ENCODE assay signal across 11 mouse cellular contexts in the genomic region with DNA sequence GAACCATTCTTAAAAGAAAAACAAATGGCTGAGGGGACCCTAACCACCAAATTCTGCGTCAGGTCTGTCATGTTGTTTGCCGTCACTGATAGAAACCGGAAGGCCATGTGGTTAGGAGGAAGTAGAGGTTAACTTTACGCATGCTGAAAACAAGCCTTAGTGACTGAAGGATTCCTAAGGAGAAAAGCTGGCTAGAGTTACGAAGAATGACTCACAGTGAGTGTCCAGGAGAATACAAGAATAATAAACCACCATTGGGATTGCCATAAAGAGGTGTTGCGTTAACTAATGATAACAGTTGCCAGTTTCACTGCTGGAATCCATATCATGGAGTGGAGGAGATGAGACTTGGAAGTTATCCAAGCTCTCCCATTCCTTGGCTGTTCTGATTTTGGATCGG. TPM values are rescaled to one million over a fixed set of nuclear protein-coding genes. Genes with fewer than 3 reads are reported as not detected.
DNase-seq lines count a peak whose midpoint lies in the region; ATAC-seq and TF ChIP-seq lines count a peak whose summit lies in the region.
"Had no signal": no experiment of that assay in that cellular context is flagged by ENCODE, and none has a peak within 500 bp of the region (broad histone marks: within the 10 kb centered on the region; RNA-seq: fewer than 3 reads in every experiment).

No protein-coding gene starts in this region.

- H3K4me2 ChIP-seq in forebrain, embryonic 14.5 days (ENCODE audit: low read length): no peak overlapping the region
- no peak overlapping the region for H3K4me2 ChIP-seq in forebrain, embryonic 12.5 days
- H3K4me2 ChIP-seq in lung, embryonic 14.5 days: peak overlapping the region; percentile 29; the same call in 1 of the 2 replicates
- H3K4me2 ChIP-seq: forebrain, embryonic 13.5 days had no signal

- ATAC-seq in forebrain, embryonic 14.5 days: no peak
- ATAC-seq in forebrain, embryonic 12.5 days (ENCODE audit: low FRiP score): no peak
- peak; percentile 83 for ATAC-seq in lung, embryonic 14.5 days (ENCODE audit: insufficient read depth)
- peak; percentile 25 to 58; a peak in 2 of 4 replicates for ATAC-seq in hematopoietic stem cell, adult 5-6 weeks (replicated peaks in 1 of 2; ENCODE audit: insufficient read depth in 1 of 2, low FRiP score in 2 of 2, low TSS enrichment in 1 of 2, low read depth in 1 of 2, poor library complexity in 2 of 2, severe bottlenecking in 2 of 2)
- ATAC-seq: forebrain, embryonic 13.5 days had no signal

- H3K27me3 ChIP-seq in forebrain, embryonic 14.5 days (replicated peaks; ENCODE audit: control insufficient read depth, insufficient read depth, low read length): no peaks in the 10 kb centered on the region
- H3K27me3 ChIP-seq in forebrain, embryonic 12.5 days: no peaks in the 10 kb centered on the region
- no peaks in the 10 kb centered on the region for H3K27me3 ChIP-seq in lung, embryonic 14.5 days (ENCODE audit: insufficient read depth, low read length)
- no peaks in the 10 kb centered on the region for H3K27me3 ChIP-seq in small intestine, adult 2 months (ENCODE audit: control insufficient read depth, insufficient read depth, low read length)
- H3K27me3 ChIP-seq: forebrain, embryonic 13.5 days had no signal

- no peak overlapping the region for H3K4me3 ChIP-seq in forebrain, embryonic 14.5 days (ENCODE audit: low read depth, low read length)
- no peak overlapping the region for H3K4me3 ChIP-seq in forebrain, embryonic 12.5 days (replicated peaks)
- no peak overlapping the region for H3K4me3 ChIP-seq in lung, embryonic 14.5 days (ENCODE audit: low read depth, low read length)
- no peak overlapping the region for H3K4me3 ChIP-seq in small intestine, adult 2 months (ENCODE audit: low read depth, low read length)
- H3K4me3 ChIP-seq: forebrain, embryonic 13.5 days had no signal

- DNase-seq in forebrain, embryonic 14.5 days (ENCODE audit: low spot score): peak; percentile 30
- peak; percentile 90 for DNase-seq in lung, embryonic 14.5 days
- DNase-seq in lung, postnatal 4 days: no peak
- no peak for DNase-seq in thymus, postnatal 0 days (ENCODE audit: low spot score)
- DNase-seq in ovary, postnatal 14 days (ENCODE audit: low spot score): no peak
- DNase-seq: cerebellum, adult 9-10 months; spleen, adult 18-20 months had no signal

- no peaks in the 10 kb centered on the region for H3K36me3 ChIP-seq in forebrain, embryonic 14.5 days (ENCODE audit: control insufficient read depth, insufficient read depth, low read length)
- H3K36me3 ChIP-seq in forebrain, embryonic 12.5 days (replicated peaks): no peaks in the 10 kb centered on the region
- H3K36me3 ChIP-seq in lung, embryonic 14.5 days (ENCODE audit: insufficient read depth): no peaks in the 10 kb centered on the region
- peaks cover 21% of the 10 kb centered on the region for H3K36me3 ChIP-seq in small intestine, adult 2 months (ENCODE audit: control insufficient read depth, insufficient read depth, low read length)

- 0 out of 2 replicates have a peak, but pooled peaks cover 2% of the 10 kb centered on the region for H3K4me1 ChIP-seq in forebrain, embryonic 14.5 days (ENCODE audit: control insufficient read depth, insufficient read depth, low read length)
- H3K4me1 ChIP-seq in forebrain, embryonic 12.5 days: no peaks in the 10 kb centered on the region
- peaks cover 18% of the 10 kb centered on the region for H3K4me1 ChIP-seq in lung, embryonic 14.5 days (ENCODE audit: insufficient read depth)
- peaks cover 12% of the 10 kb centered on the region for H3K4me1 ChIP-seq in small intestine, adult 2 months (ENCODE audit: control insufficient read depth, insufficient read depth, insufficient read length, low read length)
- H3K4me1 ChIP-seq: forebrain, embryonic 13.5 days had no signal

- no peak for TF ChIP-seq POLR2A in small intestine, adult 2 months (IDR thresholded peaks at IDR 0.05; ENCODE audit: low read depth, low read length)

- 86% methylated on average over 7 of the region's 7 CpGs for WGBS in forebrain, embryonic 14.5 days
- WGBS in forebrain, embryonic 12.5 days: 83% methylated on average over 7 of the region's 7 CpGs
- WGBS in lung, embryonic 14.5 days: 25% methylated on average over 7 of the region's 7 CpGs
- WGBS in small intestine, adult 2 months: 29% methylated on average over 7 of the region's 7 CpGs

- no peak overlapping the region for H3K9ac ChIP-seq in forebrain, embryonic 14.5 days (ENCODE audit: low read length)
- H3K9ac ChIP-seq in forebrain, embryonic 12.5 days: no peak overlapping the region
- H3K9ac ChIP-seq in lung, embryonic 14.5 days: no peak overlapping the region
- H3K9ac ChIP-seq: forebrain, embryonic 13.5 days had no signal

- H3K27ac ChIP-seq in forebrain, embryonic 14.5 days (ENCODE audit: low read depth, low read length): no peak overlapping the region
- no peak overlapping the region for H3K27ac ChIP-seq in forebrain, embryonic 12.5 days
- peak overlapping the region; percentile 83 for H3K27ac ChIP-seq in lung, embryonic 14.5 days (ENCODE audit: low read depth)
- H3K27ac ChIP-seq in small intestine, adult 2 months (ENCODE audit: insufficient read depth, low read depth, low read length): peak overlapping the region; percentile 51
- H3K27ac ChIP-seq: forebrain, embryonic 13.5 days had no signal

- no peak for TF ChIP-seq CTCF in lung, embryonic 14.5 days (IDR thresholded peaks at IDR 0.05; ENCODE audit: low read depth)
- TF ChIP-seq CTCF in small intestine, adult 2 months (IDR thresholded peaks at IDR 0.05; ENCODE audit: extremely low read depth, insufficient read length, insufficient replicate concordance, low read depth, low read length): no peak

- no peaks in the 10 kb centered on the region for H3K9me3 ChIP-seq in forebrain, embryonic 14.5 days (replicated peaks; ENCODE audit: control insufficient read depth, low read length)
- H3K9me3 ChIP-seq in forebrain, embryonic 12.5 days: no peaks in the 10 kb centered on the region
- no peaks in the 10 kb centered on the region for H3K9me3 ChIP-seq in lung, embryonic 14.5 days (ENCODE audit: low read depth, low read length)
- H3K9me3 ChIP-seq: forebrain, embryonic 13.5 days had no signal

RNA-seq across cellular contexts. Expression of a gene that starts 51.0 kb away (rescaled TPM):
- polyA plus RNA-seq in forebrain, embryonic 14.5 days (2014; fragmentation: Nextera tagmentation; extraction: Ambion mirVana): 17.6 and 19.9 TPM in 2 replicates
- 38.1 and 40.7 TPM in 2 replicates for polyA plus RNA-seq in forebrain, embryonic 12.5 days (2016; fragmentation: Nextera tagmentation; extraction: Ambion mirVana)
- 20.1 and 21.0 TPM in 2 replicates for polyA plus RNA-seq in lung, embryonic 14.5 days (2014; fragmentation: Nextera tagmentation; extraction: Ambion mirVana)
- total RNA-seq in hematopoietic stem cell, adult 5-6 weeks (2017): 32.3 and 54.1 TPM in 2 replicates
- 1.4 and 2.6 TPM in 2 replicates for polyA plus RNA-seq in small intestine, adult 2 months (2012; rRNA removed)
- 24.8 and 26.5 TPM in 2 replicates for polyA plus RNA-seq in thymus, postnatal 0 days (2015; fragmentation: Nextera tagmentation; extraction: Ambion mirVana)

Comparison
In these comparisons a context has a peak if more than half of its experiments do, and no peak if none do; other contexts are left out.
1. DNase-seq: peak in forebrain, embryonic 14.5 days (single experiment) and lung, embryonic 14.5 days (single experiment); none in lung, postnatal 4 days (0 of 2), thymus, postnatal 0 days (single experiment) and ovary, postnatal 14 days (single experiment).
2. ATAC-seq: peak in lung, embryonic 14.5 days (single experiment) and hematopoietic stem cell, adult 5-6 weeks (2 of 2); none in forebrain, embryonic 14.5 days (single experiment) and forebrain, embryonic 12.5 days (single experiment).
3. H3K27ac ChIP-seq: peak in lung, embryonic 14.5 days (single experiment) and small intestine, adult 2 months (single experiment); none in forebrain, embryonic 14.5 days (single experiment) and forebrain, embryonic 12.5 days (single experiment).